Mouse (Mus musculus): ENCODE data around the gene Usp29. TPM values are rescaled to one million over a fixed set of nuclear protein-coding genes. Genes with fewer than 3 reads are reported as not detected.

The Usp29 gene
- polyA plus RNA-seq, 1 experiment from 2014 or later, result 5.2 TPM

DNA sequence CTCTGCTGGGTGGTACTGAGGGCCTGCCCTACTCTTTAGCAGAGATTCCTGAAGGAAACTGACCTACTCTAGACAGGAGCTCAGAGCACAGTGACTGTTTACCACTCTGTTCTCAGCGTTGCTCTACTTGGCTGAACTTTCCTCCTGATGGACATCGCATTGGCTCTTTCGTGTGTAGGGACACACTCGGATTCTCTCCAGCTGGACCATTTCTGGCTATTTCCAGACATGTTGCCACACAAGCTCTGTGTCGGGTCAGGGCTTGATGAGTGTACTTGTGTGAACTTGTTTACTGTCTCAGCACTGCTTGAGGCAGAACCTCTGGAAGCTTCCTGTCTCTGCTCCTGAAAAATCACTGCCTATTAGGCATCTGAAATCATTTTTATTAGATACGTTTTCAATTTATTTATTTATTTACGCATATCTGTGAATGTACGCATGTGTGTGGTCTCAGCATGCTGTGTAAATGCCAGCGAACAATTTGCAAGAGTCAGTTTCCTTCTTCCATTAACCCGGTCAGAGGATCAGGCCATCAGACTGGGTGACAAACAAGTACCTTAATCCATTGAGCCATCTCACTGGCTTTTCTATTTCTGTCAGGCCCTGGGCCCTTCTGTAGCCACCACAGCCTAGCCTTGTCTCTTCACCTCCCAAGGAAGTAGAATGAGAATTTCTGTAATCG lies 95.7 kb downstream of the Usp29 start:
- 58% methylated on average over 11 of the region's 11 CpGs for WGBS

DNA sequence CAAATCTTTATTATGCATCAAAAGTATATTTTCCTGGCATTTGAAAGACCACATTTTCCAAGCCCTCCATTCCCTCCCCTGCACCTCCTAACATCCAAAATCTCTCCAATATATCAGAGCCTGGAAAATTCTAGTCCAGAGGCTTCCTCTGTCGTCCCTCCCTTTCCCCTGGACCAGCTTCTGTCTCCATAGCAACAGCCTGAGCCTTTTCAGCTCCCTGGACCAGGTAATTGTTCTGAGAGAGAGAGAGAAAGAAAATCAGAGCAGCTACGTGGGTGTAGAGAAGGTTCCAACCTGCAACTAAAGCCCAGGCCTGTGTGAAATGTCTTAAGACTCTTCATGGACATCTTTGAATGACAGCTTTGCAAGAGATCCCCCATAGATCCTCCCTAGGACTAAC lies 98.8 kb downstream of the Usp29 start:
- WGBS, result 29% methylated on average over 2 of the region's 2 CpGs
- H3K9me3 ChIP-seq (ENCODE audit: low read length), result no peaks in the 10 kb centered on the region
- H3K27ac ChIP-seq (ENCODE audit: low read length), result no peak overlapping the region
- H3K4me3 ChIP-seq (ENCODE audit: low read length), result no peak overlapping the region
- H3K4me1 ChIP-seq (ENCODE audit: insufficient read depth, low read length), result 0 out of 2 replicates have a peak, but pooled peaks cover 3% of the 10 kb centered on the region
- ATAC-seq (ENCODE audit: low FRiP score, low TSS enrichment), result no peak
- no peak overlapping the region for H3K4me2 ChIP-seq (replicated peaks; ENCODE audit: low read depth, low read length)
- H3K27me3 ChIP-seq (ENCODE audit: insufficient read depth, low read length), result no peaks in the 10 kb centered on the region
- no peak overlapping the region for H3K9ac ChIP-seq (replicated peaks; ENCODE audit: low read length)
- no peaks in the 10 kb centered on the region for H3K36me3 ChIP-seq (ENCODE audit: insufficient read depth, low read length)

More for the DNA sequence above, 95.7 kb downstream of the Usp29 start:
- H3K4me1 ChIP-seq (ENCODE audit: insufficient read depth, low read length), result peaks cover 16% of the 10 kb centered on the region
- peak; percentile 69 for ATAC-seq (ENCODE audit: low FRiP score, low TSS enrichment)
- H3K36me3 ChIP-seq (ENCODE audit: insufficient read depth, low read length), result no peaks in the 10 kb centered on the region
- peak overlapping the region; percentile 44; the same call in 1 of the 2 replicates for H3K27ac ChIP-seq (ENCODE audit: low read length)
- H3K4me3 ChIP-seq (ENCODE audit: low read length), result no peak overlapping the region
- H3K9me3 ChIP-seq (ENCODE audit: low read length), result no peaks in the 10 kb centered on the region
- no peaks in the 10 kb centered on the region for H3K27me3 ChIP-seq (ENCODE audit: insufficient read depth, low read length)
- no peak overlapping the region for H3K9ac ChIP-seq (replicated peaks; ENCODE audit: low read length)
- no peak overlapping the region for H3K4me2 ChIP-seq (replicated peaks; ENCODE audit: low read depth, low read length)

DNA sequence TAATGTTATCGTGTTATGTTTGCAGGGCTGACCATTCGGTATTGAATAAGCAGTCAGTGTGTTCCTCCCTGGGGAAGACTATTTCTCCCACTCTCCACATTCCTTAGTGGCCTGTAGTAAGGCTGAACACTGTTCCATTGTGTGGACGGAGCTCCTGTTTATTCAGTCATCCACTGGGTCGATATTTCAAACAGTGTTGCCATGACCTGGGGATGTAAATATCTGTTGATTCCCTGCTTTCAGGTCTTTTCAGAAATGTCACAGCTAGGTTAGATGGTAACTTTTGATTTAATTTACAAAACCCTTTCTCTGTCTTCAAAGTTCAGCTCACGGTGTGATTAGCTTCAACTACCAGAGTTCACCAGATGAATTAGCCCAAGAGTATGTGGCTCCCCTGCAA lies 104.6 kb downstream of the Usp29 start:
- Histone ChIP-seq H3K36me3 (ENCODE audit: insufficient read depth, low read length) (no peaks in the 10 kb centered on the region), H3K9ac (replicated peaks; ENCODE audit: low read length) (no peak overlapping the region), H3K9me3 (ENCODE audit: low read length) (no peaks in the 10 kb centered on the region), H3K4me1 (ENCODE audit: insufficient read depth, low read length) (peaks cover 6% of the 10 kb centered on the region), H3K4me3 (ENCODE audit: low read length) (no peak overlapping the region), H3K4me2 (replicated peaks; ENCODE audit: low read depth, low read length) (no peak overlapping the region), H3K27ac (ENCODE audit: low read length) (0 out of 2 replicates have a peak overlapping the region, but pooled peaks have one; percentile 29), H3K27me3 (ENCODE audit: insufficient read depth, low read length) (no peaks in the 10 kb centered on the region)
- no peak for ATAC-seq (ENCODE audit: low FRiP score, low TSS enrichment)
- 41% methylated on average over 5 of the region's 5 CpGs for WGBS

DNA sequence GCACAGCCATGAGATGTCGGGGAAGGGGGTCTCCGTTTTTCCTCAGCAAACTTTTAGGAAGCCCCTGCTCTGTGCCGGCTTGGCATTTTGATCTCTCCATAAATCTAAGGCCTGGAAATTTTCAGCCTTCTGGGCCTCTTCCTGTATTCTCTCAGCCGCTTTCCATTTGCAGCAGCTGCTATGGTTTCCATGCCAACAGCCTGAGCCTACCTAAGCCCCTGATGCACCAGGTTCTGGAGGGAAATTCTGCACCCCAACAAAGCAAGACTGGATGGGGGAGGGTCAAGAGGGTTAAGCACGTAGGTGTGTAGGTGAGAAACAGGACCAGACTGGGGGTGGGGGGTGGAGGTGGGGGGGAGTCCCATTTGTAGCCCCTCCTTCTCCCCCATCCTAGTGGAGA lies 105.0 kb downstream of the Usp29 start:
- H3K27ac ChIP-seq (ENCODE audit: low read length), result 0 out of 2 replicates have a peak overlapping the region, but pooled peaks have one; percentile 29
- peak; percentile 52; the same call in 1 of the 2 replicates for ATAC-seq (ENCODE audit: low FRiP score, low TSS enrichment)

DNA sequence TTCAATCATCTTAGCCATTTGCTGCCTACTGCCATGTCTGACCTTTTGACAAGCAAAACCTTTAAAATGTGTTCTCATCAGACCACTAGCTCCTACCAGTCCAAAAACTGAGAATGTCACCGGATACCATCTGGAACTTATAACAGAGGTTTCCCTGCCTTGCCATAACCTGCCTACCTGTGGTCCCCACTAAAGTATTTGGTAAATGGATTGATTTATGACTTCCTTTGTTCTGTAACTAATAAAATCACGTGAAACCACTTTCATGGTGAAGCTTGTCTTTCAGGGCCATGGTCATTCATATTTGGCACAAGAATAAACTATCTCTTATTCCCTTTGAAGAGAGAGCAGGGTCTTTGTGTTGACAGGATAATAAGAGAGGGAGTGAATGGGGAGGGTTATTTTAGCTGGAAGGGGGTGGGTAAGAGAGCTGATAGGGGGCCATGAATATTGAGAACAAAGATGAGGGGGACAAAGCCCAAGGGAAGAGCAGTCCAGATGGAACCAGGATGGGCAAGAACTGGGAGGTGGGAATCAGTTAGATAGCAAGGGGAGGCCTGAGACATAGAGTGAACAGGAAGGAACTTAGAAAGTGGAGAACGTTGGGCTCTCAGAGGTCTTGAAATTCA lies 107.0 kb downstream of the Usp29 start:
- no peak for ATAC-seq (ENCODE audit: low FRiP score, low TSS enrichment)
- Histone ChIP-seq H3K4me3 (ENCODE audit: low read length) (no peak overlapping the region), H3K9me3 (ENCODE audit: low read length) (no peaks in the 10 kb centered on the region), H3K9ac (replicated peaks; ENCODE audit: low read length) (no peak overlapping the region), H3K36me3 (ENCODE audit: insufficient read depth, low read length) (no peaks in the 10 kb centered on the region), H3K27me3 (ENCODE audit: insufficient read depth, low read length) (no peaks in the 10 kb centered on the region), H3K4me1 (ENCODE audit: insufficient read depth, low read length) (peaks cover 6% of the 10 kb centered on the region), H3K27ac (ENCODE audit: low read length) (no peak overlapping the region), H3K4me2 (replicated peaks; ENCODE audit: low read depth, low read length) (no peak overlapping the region)
- 50% methylated on average over 3 of the region's 3 CpGs for WGBS

More for the DNA sequence above, 105.0 kb downstream of the Usp29 start:
- 11% methylated on average over 5 of the region's 5 CpGs for WGBS
- Histone ChIP-seq H3K4me1 (ENCODE audit: insufficient read depth, low read length) (peaks cover 6% of the 10 kb centered on the region), H3K36me3 (ENCODE audit: insufficient read depth, low read length) (no peaks in the 10 kb centered on the region), H3K4me3 (ENCODE audit: low read length) (no peak overlapping the region), H3K27me3 (ENCODE audit: insufficient read depth, low read length) (no peaks in the 10 kb centered on the region), H3K9me3 (ENCODE audit: low read length) (no peaks in the 10 kb centered on the region), H3K9ac (replicated peaks; ENCODE audit: low read length) (no peak overlapping the region), H3K4me2 (replicated peaks; ENCODE audit: low read depth, low read length) (no peak overlapping the region)

DNA sequence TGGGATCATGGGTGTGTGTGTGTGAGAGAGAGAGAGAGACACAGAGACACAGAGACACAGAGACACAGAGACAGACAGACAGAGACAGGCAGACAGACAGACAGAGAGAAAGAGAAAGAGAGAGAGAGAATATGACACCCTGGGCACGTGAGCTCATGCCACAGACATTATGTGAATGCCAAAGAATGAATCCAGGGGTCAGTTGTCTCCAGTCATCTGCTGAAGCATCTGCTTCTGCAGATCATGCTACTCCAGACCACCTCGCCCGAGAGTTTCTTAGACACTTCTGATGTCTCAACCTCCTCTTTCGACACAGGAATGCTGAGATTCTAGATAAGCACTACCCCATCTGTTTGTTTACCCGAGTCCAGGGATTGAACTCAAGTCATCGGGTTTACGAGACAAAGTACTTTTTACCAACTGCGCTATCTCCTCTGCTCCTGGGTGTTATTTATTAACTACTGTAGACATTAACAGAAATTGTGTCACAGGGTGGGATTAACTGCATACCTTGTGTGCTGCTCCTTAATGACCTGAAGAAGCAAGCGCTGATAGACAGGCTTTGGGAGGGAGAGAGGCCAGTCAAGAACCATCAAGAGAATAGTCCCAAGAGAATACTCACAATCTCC lies 107.7 kb downstream of the Usp29 start:
- Histone ChIP-seq H3K27ac (ENCODE audit: low read length) (no peak overlapping the region), H3K36me3 (ENCODE audit: insufficient read depth, low read length) (no peaks in the 10 kb centered on the region), H3K9ac (replicated peaks; ENCODE audit: low read length) (no peak overlapping the region), H3K9me3 (ENCODE audit: low read length) (no peaks in the 10 kb centered on the region), H3K4me2 (replicated peaks; ENCODE audit: low read depth, low read length) (no peak overlapping the region), H3K4me1 (ENCODE audit: insufficient read depth, low read length) (peaks cover 6% of the 10 kb centered on the region), H3K27me3 (ENCODE audit: insufficient read depth, low read length) (no peaks in the 10 kb centered on the region), H3K4me3 (ENCODE audit: low read length) (no peak overlapping the region)
- peak; percentile 49; the same call in 1 of the 2 replicates for ATAC-seq (ENCODE audit: low FRiP score, low TSS enrichment)
- WGBS, result 70% methylated on average over 9 of the region's 9 CpGs

DNA sequence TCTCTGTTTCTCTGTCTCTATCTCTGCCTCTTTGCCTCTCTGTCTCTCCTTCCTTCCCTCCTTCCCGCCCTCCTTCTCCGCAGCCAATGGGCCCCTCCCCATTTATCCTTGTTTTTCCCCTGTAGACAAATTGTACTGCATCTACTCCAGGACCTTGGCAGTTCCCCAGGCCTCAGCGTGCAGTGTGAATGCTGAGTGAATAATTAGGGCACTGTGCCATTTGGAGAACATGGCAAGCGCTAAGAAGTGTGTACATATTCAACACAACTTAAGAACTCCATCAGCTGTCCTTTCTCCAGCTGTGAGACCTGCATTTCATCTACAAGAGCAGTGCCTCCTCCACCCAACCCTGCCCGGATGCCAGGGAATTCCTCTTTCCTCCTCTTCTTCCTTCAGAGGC lies 110.5 kb downstream of the Usp29 start:
- no peaks in the 10 kb centered on the region for H3K4me1 ChIP-seq (ENCODE audit: insufficient read depth, low read length)
- H3K4me2 ChIP-seq (replicated peaks; ENCODE audit: low read depth, low read length), result no peak overlapping the region
- no peaks in the 10 kb centered on the region for H3K27me3 ChIP-seq (ENCODE audit: insufficient read depth, low read length)
- H3K36me3 ChIP-seq (ENCODE audit: insufficient read depth, low read length), result no peaks in the 10 kb centered on the region
- 77% methylated on average over 5 of the region's 5 CpGs for WGBS
- H3K27ac ChIP-seq (ENCODE audit: low read length), result no peak overlapping the region
- no peaks in the 10 kb centered on the region for H3K9me3 ChIP-seq (ENCODE audit: low read length)
- no peak for ATAC-seq (ENCODE audit: low FRiP score, low TSS enrichment)
- H3K4me3 ChIP-seq (ENCODE audit: low read length), result no peak overlapping the region
- H3K9ac ChIP-seq (replicated peaks; ENCODE audit: low read length), result no peak overlapping the region

DNA sequence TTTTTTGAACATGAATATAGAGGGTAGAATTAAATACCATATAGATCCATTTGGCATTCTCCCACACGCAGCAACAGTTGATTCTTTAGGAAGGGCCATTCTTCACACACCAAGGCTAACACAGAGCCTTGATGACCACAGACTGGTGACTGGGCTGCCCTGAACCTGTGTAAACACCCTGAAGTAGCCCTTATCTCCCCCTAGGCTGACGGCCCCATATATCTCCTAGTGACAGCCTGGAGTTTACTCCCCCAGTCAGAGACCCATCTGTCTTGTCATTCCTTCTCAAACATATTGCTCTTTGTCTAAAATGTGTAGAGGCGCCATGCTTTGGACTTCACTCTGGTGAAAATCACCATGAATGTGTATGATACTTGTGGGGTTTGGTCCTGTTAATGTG lies 119.1 kb downstream of the Usp29 start:
- H3K36me3 ChIP-seq (ENCODE audit: insufficient read depth, low read length), result no peaks in the 10 kb centered on the region
- ATAC-seq (ENCODE audit: low FRiP score, low TSS enrichment), result peak; percentile 67
- no peak overlapping the region for H3K4me2 ChIP-seq (replicated peaks; ENCODE audit: low read depth, low read length)
- H3K27me3 ChIP-seq (ENCODE audit: insufficient read depth, low read length), result no peaks in the 10 kb centered on the region
- 38% methylated on average over 3 of the region's 3 CpGs for WGBS
- H3K9me3 ChIP-seq (ENCODE audit: low read length), result no peaks in the 10 kb centered on the region
- peaks cover 11% of the 10 kb centered on the region for H3K4me1 ChIP-seq (ENCODE audit: insufficient read depth, low read length)
- no peak overlapping the region for H3K4me3 ChIP-seq (ENCODE audit: low read length)
- H3K9ac ChIP-seq (replicated peaks; ENCODE audit: low read length), result no peak overlapping the region
- no peak overlapping the region for H3K27ac ChIP-seq (ENCODE audit: low read length)

DNA sequence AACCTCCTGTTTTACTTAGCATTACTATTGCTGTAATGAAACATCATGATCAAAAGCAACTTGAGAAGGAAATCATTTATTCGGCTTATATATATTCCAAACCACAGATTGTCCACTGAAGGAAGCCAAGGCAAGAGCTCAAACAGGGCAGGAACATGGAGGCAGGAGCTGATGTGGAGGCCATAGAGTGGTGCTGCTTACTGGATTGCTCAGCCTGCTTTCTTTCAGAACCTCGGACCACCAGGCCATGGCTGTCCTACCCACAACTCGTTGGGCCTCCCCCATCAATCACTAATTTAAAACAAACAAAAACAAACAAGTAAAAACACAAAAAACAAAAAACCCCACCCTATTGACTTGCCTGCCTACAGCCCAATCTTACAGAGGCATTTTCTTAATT lies 119.9 kb downstream of the Usp29 start:
- Histone ChIP-seq H3K4me2 (replicated peaks; ENCODE audit: low read depth, low read length) (no peak overlapping the region), H3K27me3 (ENCODE audit: insufficient read depth, low read length) (no peaks in the 10 kb centered on the region), H3K4me3 (ENCODE audit: low read length) (no peak overlapping the region), H3K9me3 (ENCODE audit: low read length) (no peaks in the 10 kb centered on the region), H3K9ac (replicated peaks; ENCODE audit: low read length) (no peak overlapping the region), H3K36me3 (ENCODE audit: insufficient read depth, low read length) (no peaks in the 10 kb centered on the region), H3K27ac (ENCODE audit: low read length) (no peak overlapping the region), H3K4me1 (ENCODE audit: insufficient read depth, low read length) (peaks cover 11% of the 10 kb centered on the region)
- 49% methylated on average over 3 of the region's 3 CpGs for WGBS
- ATAC-seq (ENCODE audit: low FRiP score, low TSS enrichment), result no peak

DNA sequence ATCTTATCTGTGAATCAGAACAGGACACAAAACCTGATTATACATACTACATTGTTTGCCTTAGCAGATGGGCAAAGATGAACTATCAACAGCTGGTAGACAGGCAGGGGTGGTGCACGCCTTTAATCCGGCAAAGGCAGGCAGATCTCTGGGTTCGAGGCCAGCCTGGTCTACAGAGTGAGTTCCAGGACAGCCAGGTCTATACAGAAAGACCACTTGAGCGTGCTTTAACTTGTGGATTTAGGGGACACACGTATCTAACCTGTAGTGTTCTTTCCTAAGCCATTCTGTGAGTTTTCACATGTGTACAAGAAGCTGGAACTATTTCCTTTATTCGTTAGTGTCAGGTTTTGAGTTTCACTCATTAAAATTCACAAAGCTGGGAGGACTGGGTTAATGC lies 120.9 kb downstream of the Usp29 start:
- H3K9me3 ChIP-seq (ENCODE audit: low read length), result no peaks in the 10 kb centered on the region
- peaks cover 14% of the 10 kb centered on the region for H3K4me1 ChIP-seq (ENCODE audit: insufficient read depth, low read length)
- ATAC-seq (ENCODE audit: low FRiP score, low TSS enrichment), result no peak
- H3K36me3 ChIP-seq (ENCODE audit: insufficient read depth, low read length), result no peaks in the 10 kb centered on the region
- 74% methylated on average over 6 of the region's 6 CpGs for WGBS
- no peak overlapping the region for H3K4me3 ChIP-seq (ENCODE audit: low read length)
- no peak overlapping the region for H3K9ac ChIP-seq (replicated peaks; ENCODE audit: low read length)
- no peaks in the 10 kb centered on the region for H3K27me3 ChIP-seq (ENCODE audit: insufficient read depth, low read length)
- H3K27ac ChIP-seq (ENCODE audit: low read length), result no peak overlapping the region
- H3K4me2 ChIP-seq (replicated peaks; ENCODE audit: low read depth, low read length), result no peak overlapping the region

All from kidney, embryonic 16.5 days (tissue).